Mouse (Mus musculus) CH12.LX (cell line): ENCODE data around the gene Plppr3. TPM values are rescaled to one million over a fixed set of nuclear protein-coding genes. Genes with fewer than 3 reads are reported as not detected.

ENCODE experiments used
- DNase-seq: peaks from one replicate; pipeline ENCODE4 v3.0.0-alpha.2; 2013; ENCODE audit errors: extremely low read depth
- H3K27ac ChIP-seq: 2 replicates; pipeline ENCODE4 v1.5.1; 2012; ENCODE audit warnings: low read depth, mild to moderate bottlenecking, control low read depth, moderate library complexity; ENCODE audit not compliant: insufficient read depth
- H3K27me3 ChIP-seq: replicated peaks from 2 replicates; pipeline ENCODE3; 2012; ENCODE audit warnings: inconsistent platforms
- H3K36me3 ChIP-seq, 2 experiments: replicated peaks in 1 of 2; 2 replicates each; pipeline versions ENCODE3 to v1.6.1; 2012; ENCODE audit warnings: inconsistent platforms in 1 of 2, low read length in 1 of 2, mild to moderate bottlenecking in 1 of 2, mixed read lengths in 1 of 2, moderate library complexity in 1 of 2; ENCODE audit not compliant: control insufficient read depth in 1 of 2, insufficient read depth in 1 of 2
- H3K4me1 ChIP-seq, 2 experiments: 2 replicates each; pipeline ENCODE4 v1.6.1; 2012; ENCODE audit warnings: inconsistent platforms in 1 of 2, moderate library complexity in 1 of 2; ENCODE audit not compliant: insufficient read depth in 2 of 2, control insufficient read depth in 1 of 2
- H3K4me2 ChIP-seq: 2 replicates; pipeline ENCODE4 v1.6.1; 2012; ENCODE audit warnings: low read depth, mild to moderate bottlenecking, control low read depth; ENCODE audit not compliant: poor library complexity, insufficient read depth, severe bottlenecking
- H3K4me3 ChIP-seq, 3 experiments: fragments of 150-350 bp in 1 of 3; sonication (generic) in 1 of 3; replicated peaks in 1 of 3; 2 replicates each; pipeline versions ENCODE3 to v1.5.1; 2011 to 2012; ENCODE audit warnings: low read depth in 2 of 3, low read length in 2 of 3, mild to moderate bottlenecking in 2 of 3, moderate library complexity in 2 of 3, control low read depth in 1 of 3, improper control_type of control experiment in 1 of 3, inconsistent platforms in 1 of 3, mixed read lengths in 1 of 3; ENCODE audit not compliant: poor library complexity in 1 of 3
- H3K79me2 ChIP-seq: replicated peaks from 2 replicates; pipeline ENCODE4 v1.6.1; 2012; ENCODE audit warnings: mild to moderate bottlenecking, moderate library complexity; ENCODE audit not compliant: control insufficient read depth, poor library complexity, insufficient read depth, severe bottlenecking; ENCODE audit errors: extremely low read depth
- H3K9ac ChIP-seq: 2 replicates; pipeline ENCODE4 v1.6.1; 2012; ENCODE audit warnings: low read depth, mild to moderate bottlenecking, control low read depth, moderate library complexity; ENCODE audit not compliant: insufficient read depth
- H3K9me3 ChIP-seq: replicated peaks from 2 replicates; pipeline ENCODE3; 2012; ENCODE audit warnings: low read length, inconsistent platforms, mixed read lengths
- CHD1 ChIP-seq: IDR thresholded peaks from 2 replicates; pipeline ENCODE4 v1.6.1; 2012; ENCODE audit warnings: low read depth, low read length, improper control_type of control experiment, inconsistent platforms
- CTCF ChIP-seq, 2 experiments: IDR thresholded peaks in 1 of 2; conservative IDR thresholded peaks in 1 of 2; 2 replicates each; pipeline ENCODE4 v1.5.1; 2011 to 2012; ENCODE audit warnings: low read depth in 2 of 2, low read length in 2 of 2, improper control_type of control experiment in 1 of 2, inconsistent platforms in 1 of 2, mild to moderate bottlenecking in 1 of 2, moderate library complexity in 1 of 2
- E2F4 ChIP-seq: IDR thresholded peaks from 2 replicates; pipeline ENCODE4 v1.6.1; 2011; ENCODE audit warnings: low read depth, low read length, improper control_type of control experiment; ENCODE audit not compliant: insufficient replicate concordance
- EP300 ChIP-seq: IDR thresholded peaks from 2 replicates; pipeline ENCODE4 v1.6.1; 2011; ENCODE audit warnings: low read length, improper control_type of control experiment
- ETS1 ChIP-seq: conservative IDR thresholded peaks from 2 replicates; pipeline ENCODE4 v1.6.1; 2012; ENCODE audit warnings: low read depth, mild to moderate bottlenecking, inconsistent platforms, low read length, improper control_type of control experiment, moderate library complexity
- GABPA ChIP-seq: IDR thresholded peaks from 2 replicates; pipeline ENCODE4 v1.6.1; 2012; ENCODE audit warnings: low read depth, low read length, improper control_type of control experiment, inconsistent platforms; ENCODE audit not compliant: insufficient replicate concordance
- HCFC1 ChIP-seq: IDR thresholded peaks from 2 replicates; pipeline ENCODE4 v1.6.1; 2012; ENCODE audit warnings: low read depth, mild to moderate bottlenecking, inconsistent platforms, low read length, improper control_type of control experiment
- IRF4 ChIP-seq: IDR thresholded peaks from 2 replicates; pipeline ENCODE4 v1.6.1; 2014; ENCODE audit warnings: low read depth, mild to moderate bottlenecking, inconsistent platforms, low read length, improper control_type of control experiment
- JUN ChIP-seq: IDR thresholded peaks from 2 replicates; pipeline ENCODE4 v1.6.1; 2011; ENCODE audit warnings: low read depth, mild to moderate bottlenecking, low read length, improper control_type of control experiment, moderate library complexity; ENCODE audit not compliant: insufficient read depth
- KAT2A ChIP-seq: IDR thresholded peaks from 2 replicates; pipeline ENCODE4 v1.6.1; 2012; ENCODE audit warnings: low read length, improper control_type of control experiment, inconsistent platforms; ENCODE audit not compliant: insufficient replicate concordance
- MAFK ChIP-seq: IDR thresholded peaks from 2 replicates; pipeline ENCODE4 v1.6.1; 2011; ENCODE audit warnings: low read length, improper control_type of control experiment; ENCODE audit not compliant: insufficient replicate concordance
- MAZ ChIP-seq: IDR thresholded peaks from 2 replicates; pipeline ENCODE4 v1.6.1; 2012; ENCODE audit warnings: low read depth, mild to moderate bottlenecking, inconsistent platforms, low read length, improper control_type of control experiment, moderate library complexity
- MXI1 ChIP-seq: IDR thresholded peaks from 2 replicates; pipeline ENCODE4 v1.6.1; 2011; ENCODE audit warnings: mild to moderate bottlenecking, low read depth, low read length, improper control_type of control experiment
- MYC ChIP-seq: IDR thresholded peaks from 2 replicates; pipeline ENCODE4 v1.6.1; 2011; ENCODE audit warnings: low read depth, mild to moderate bottlenecking, improper control_type of control experiment, low read length
- NELFE ChIP-seq: IDR thresholded peaks from 2 replicates; pipeline ENCODE4 v1.6.1; 2011; ENCODE audit warnings: low read depth, low read length, improper control_type of control experiment
- PAX5 ChIP-seq: IDR thresholded peaks from 2 replicates; pipeline ENCODE4 v1.6.1; 2012; ENCODE audit warnings: low read length, inconsistent platforms, mixed read lengths
- POLR2A ChIP-seq: IDR thresholded peaks from 2 replicates; pipeline ENCODE4 v1.6.1; 2011; ENCODE audit warnings: low read depth, mild to moderate bottlenecking, improper control_type of control experiment, low read length
- POLR2AphosphoS2 ChIP-seq: IDR thresholded peaks from 2 replicates; pipeline ENCODE4 v1.6.1; 2011; ENCODE audit warnings: low read depth, low read length, improper control_type of control experiment
- RAD21 ChIP-seq: IDR thresholded peaks from 2 replicates; pipeline ENCODE4 v1.6.1; 2011; ENCODE audit warnings: low read depth, mild to moderate bottlenecking, low read length, improper control_type of control experiment, moderate library complexity
- RCOR1 ChIP-seq: conservative IDR thresholded peaks from 2 replicates; pipeline ENCODE4 v1.6.1; 2012; ENCODE audit warnings: low read depth, mild to moderate bottlenecking, inconsistent platforms, low read length, improper control_type of control experiment
- SIN3A ChIP-seq: IDR thresholded peaks from 2 replicates; pipeline ENCODE4 v1.6.1; 2012; ENCODE audit warnings: low read length, improper control_type of control experiment, inconsistent platforms
- SMC3 ChIP-seq: IDR thresholded peaks from 2 replicates; pipeline ENCODE4 v1.6.1; 2011; ENCODE audit warnings: low read depth, low read length, improper control_type of control experiment
- UBTF ChIP-seq: IDR thresholded peaks from 2 replicates; pipeline ENCODE4 v1.6.1; 2012; ENCODE audit warnings: low read depth, mild to moderate bottlenecking, inconsistent platforms, low read length, improper control_type of control experiment, moderate library complexity
- USF1 ChIP-seq: IDR thresholded peaks from 2 replicates; pipeline ENCODE4 v1.6.1; 2014; ENCODE audit warnings: low read depth, mild to moderate bottlenecking, inconsistent platforms, low read length, improper control_type of control experiment
- USF2 ChIP-seq: conservative IDR thresholded peaks from 2 replicates; pipeline ENCODE4 v1.6.1; 2011; ENCODE audit warnings: low read depth, low read length, improper control_type of control experiment
- ZC3H11A ChIP-seq: IDR thresholded peaks from 2 replicates; pipeline ENCODE4 v1.6.1; 2012; ENCODE audit warnings: low read depth, mild to moderate bottlenecking, inconsistent platforms, low read length, improper control_type of control experiment
- ZMIZ1 ChIP-seq: IDR thresholded peaks from 2 replicates; pipeline ENCODE4 v1.6.1; 2012; ENCODE audit warnings: low read depth, mild to moderate bottlenecking, inconsistent platforms, low read length, improper control_type of control experiment
- ZNF384 ChIP-seq: IDR thresholded peaks from 2 replicates; pipeline ENCODE4 v1.6.1; 2012; ENCODE audit warnings: low read depth, low read length, improper control_type of control experiment, inconsistent platforms
- dilution Hi-C: fragments of 300-500 bp; cut with MboI; formaldehyde crosslinking; loops from 2 replicates; pipeline ENCODE4 v1.14.3; 2020; ENCODE audit warnings: low sequenced_read_pairs; ENCODE audit not compliant: extremely low pct_unique_long_range_greater_than_20kb, extremely low pct_ligation_motif_present
- in situ Hi-C: fragments of 300-500 bp; cut with MboI; formaldehyde crosslinking; loops from 3 replicates; pipeline ENCODE4 v1.14.3; 2019; ENCODE audit warnings: low sequenced_read_pairs, low pct_ligation_motif_present, low pct_unique_long_range_greater_than_20kb, mixed read lengths
- polyA plus RNA-seq: library from polyadenylated mRNA; unstranded; fragments of >175 nt; gene quantifications from 2 replicates; pipeline ENCODE4 v1.2.1, GENCODE M21; 2012; ENCODE audit warnings: low read depth; ENCODE audit not compliant: insufficient read length
- total RNA-seq, 2 experiments: library from RNA; depleted of rRNA; stranded (reverse); fragments of 300-350 nt in 1 of 2; fragments of >200 nt in 1 of 2; gene quantifications; 2 replicates each; pipeline ENCODE4 v1.2.3; 2012 to 2014

The Plppr3 gene
- total and polyA plus RNA-seq, 3 experiments = 0.47 to 3.4 TPM; not detected in 1

DNA sequence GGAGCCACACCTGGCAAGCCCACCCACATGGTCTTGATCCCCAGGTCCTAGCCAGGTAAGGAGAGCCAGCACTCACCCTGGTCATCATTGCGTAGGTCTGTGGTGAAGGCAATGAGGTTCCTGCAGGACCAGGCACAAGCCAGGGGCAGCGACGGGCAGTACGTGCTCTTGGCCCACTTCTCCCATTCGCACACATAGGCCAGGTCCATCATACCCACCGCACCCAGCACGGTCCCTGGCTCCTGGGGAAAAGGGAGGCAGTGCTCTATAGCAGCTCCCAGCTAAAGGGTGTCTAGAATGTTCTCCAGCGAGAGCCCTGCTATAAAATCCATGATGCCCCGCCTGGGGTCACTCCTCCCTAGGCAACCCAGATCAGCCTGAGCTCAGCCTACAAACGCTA is 33.0 kb upstream of the Plppr3 start:
- Histone ChIP-seq H3K4me2 (no peak overlapping the region), H3K79me2 (no peaks in the 10 kb centered on the region), H3K36me3 (peaks cover 29 to 71% of the 10 kb centered on the region in 2 experiments), H3K9me3 (peaks cover 5% of the 10 kb centered on the region), H3K27ac (no peak overlapping the region), H3K9ac (no peak overlapping the region), H3K4me3 (no peak overlapping the region), H3K4me1 (peaks cover 11 to 15% of the 10 kb centered on the region in 2 experiments), H3K27me3 (no peaks in the 10 kb centered on the region)
- DNase-seq = no peak
- in situ Hi-C loops (no loop called here), dilution Hi-C loops (no loop called here)
- TF ChIP-seq POLR2AphosphoS2 (no peak), MAZ (no peak), RCOR1 (no peak), CTCF (conservative IDR thresholded peaks at IDR 0.05 in 1 of 2, IDR thresholded peaks at IDR 0.05 in 1 of 2; ENCODE audit: low read depth in 2 of 2, low read length in 2 of 2) (no peak), RAD21 (no peak), GABPA (no peak), SMC3 (no peak), ETS1 (no peak), JUN (no peak), E2F4 (no peak), MYC (no peak), HCFC1 (no peak), NELFE (no peak), ZNF384 (no peak), USF1 (no peak), MAFK (no peak), POLR2A (no peak), PAX5 (no peak), UBTF (no peak)

- no peak overlapping the region for H3K9ac ChIP-seq
- H3K4me3 ChIP-seq = no peak overlapping the region
- in situ Hi-C loops = no loop called here
- H3K9me3 ChIP-seq = peaks cover 5% of the 10 kb centered on the region
- no peak for DNase-seq
- H3K4me1 ChIP-seq = peaks cover 11 to 15% of the 10 kb centered on the region in 2 experiments
- no peak overlapping the region for H3K27ac ChIP-seq
- dilution Hi-C loops = no loop called here
- no peaks in the 10 kb centered on the region for H3K27me3 ChIP-seq
- H3K79me2 ChIP-seq = no peaks in the 10 kb centered on the region
- peaks cover 26 to 68% of the 10 kb centered on the region in 2 experiments for H3K36me3 ChIP-seq
- no peak for TF ChIP-seq NELFE
- no peak for TF ChIP-seq UBTF
- TF ChIP-seq RCOR1 = no peak
- no peak for TF ChIP-seq PAX5
- no peak for TF ChIP-seq SIN3A
- no peak for TF ChIP-seq IRF4
- TF ChIP-seq EP300 = no peak
- no peak for TF ChIP-seq HCFC1
- no peak for TF ChIP-seq ZC3H11A
- no peak for TF ChIP-seq USF2
- TF ChIP-seq GABPA = no peak
- TF ChIP-seq JUN = no peak
- TF ChIP-seq POLR2A = no peak
- TF ChIP-seq MXI1 = no peak
- TF ChIP-seq KAT2A = no peak
- no peak for TF ChIP-seq ZNF384
- no peak for TF ChIP-seq ZMIZ1
- no peak for TF ChIP-seq CHD1
- TF ChIP-seq ETS1 = no peak
- no peak overlapping the region for H3K4me2 ChIP-seq
These were observed 32.3 kb upstream of the Plppr3 start for GRCm38 (mm10) chr10:79906712-79907111.
